Mouse (Mus musculus) myocyte (in vitro differentiated cells): ENCODE results near the gene Aldh1b1. TPM values are rescaled to one million over a fixed set of nuclear protein-coding genes. Genes with fewer than 3 reads are reported as not detected.
A peak's percentile ranks its signal among the peaks of the same experiment; 100 is the strongest.

Source experiments
- H3K27me3 ChIP-seq: one replicate; pipeline ENCODE4 v1.6.1; 2011; ENCODE audit not compliant: control insufficient read depth, insufficient read depth, insufficient read length
- H3K36me3 ChIP-seq: one replicate; pipeline ENCODE4 v1.6.1; 2011; ENCODE audit not compliant: control insufficient read depth, insufficient read depth
- H3K4me2 ChIP-seq: one replicate; pipeline ENCODE4 v1.6.1; 2011; ENCODE audit warnings: low read depth, control low read depth
- H3K4me3 ChIP-seq: one replicate; pipeline ENCODE4 v1.5.1; 2011; ENCODE audit warnings: mild to moderate bottlenecking, control low read depth, moderate library complexity
- H3K79me2 ChIP-seq: one replicate; pipeline ENCODE4 v1.6.1; 2011; ENCODE audit not compliant: control insufficient read depth, insufficient read depth
- H3ac ChIP-seq: one replicate; pipeline ENCODE4 v1.6.1; 2011; ENCODE audit not compliant: control insufficient read depth, insufficient read length
- CEBPB ChIP-seq: IDR thresholded peaks from 2 replicates; pipeline ENCODE4 v1.6.1; 2011; ENCODE audit warnings: mild to moderate bottlenecking, moderate library complexity; ENCODE audit not compliant: poor library complexity, insufficient read depth, severe bottlenecking
- E2F4 ChIP-seq: IDR thresholded peaks from one replicate; pipeline ENCODE4 v1.6.1; 2011; ENCODE audit warnings: mild to moderate bottlenecking, control low read depth, moderate library complexity; ENCODE audit not compliant: insufficient read depth
- MAX ChIP-seq: IDR thresholded peaks from one replicate; pipeline ENCODE4 v1.6.1; 2011; ENCODE audit warnings: low read depth, mild to moderate bottlenecking, control low read depth
- MYOD1 ChIP-seq, 3 experiments: IDR thresholded peaks; one replicate each; pipeline ENCODE4 v1.6.1; 2011; ENCODE audit warnings: control low read depth in 2 of 3, low read depth in 2 of 3, mild to moderate bottlenecking in 2 of 3, moderate library complexity in 1 of 3; ENCODE audit not compliant: insufficient read length in 2 of 3, control insufficient read depth in 1 of 3
- MYOG ChIP-seq, 3 experiments: IDR thresholded peaks; one replicate each; pipeline ENCODE4 v1.6.1; 2011; ENCODE audit warnings: control low read depth in 2 of 3, low read depth in 2 of 3, mild to moderate bottlenecking in 2 of 3; ENCODE audit not compliant: insufficient read length in 2 of 3, control insufficient read depth in 1 of 3, insufficient read depth in 1 of 3
- POLR2A ChIP-seq: IDR thresholded peaks from one replicate; pipeline ENCODE4 v1.6.1; 2011; ENCODE audit warnings: low read depth, mild to moderate bottlenecking, control low read depth, moderate library complexity; ENCODE audit not compliant: insufficient read length
- POLR2AphosphoS2 ChIP-seq: IDR thresholded peaks from one replicate; pipeline ENCODE4 v1.6.1; 2011; ENCODE audit warnings: low read depth, control low read depth; ENCODE audit not compliant: insufficient read length
- REST ChIP-seq: IDR thresholded peaks from one replicate; pipeline ENCODE4 v1.6.1; 2011; ENCODE audit warnings: mild to moderate bottlenecking, control low read depth, moderate library complexity; ENCODE audit not compliant: insufficient read depth, insufficient read length
- SRF ChIP-seq: IDR thresholded peaks from one replicate; pipeline ENCODE4 v1.6.1; 2011; ENCODE audit warnings: low read depth; ENCODE audit not compliant: control insufficient read depth, insufficient read length
- TCF12 ChIP-seq: IDR thresholded peaks from one replicate; pipeline ENCODE4 v1.6.1; 2011; ENCODE audit warnings: mild to moderate bottlenecking, control low read depth; ENCODE audit not compliant: poor library complexity, insufficient read depth, severe bottlenecking
- TCF3 ChIP-seq: IDR thresholded peaks from one replicate; pipeline ENCODE4 v1.6.1; 2011; ENCODE audit warnings: low read depth, control low read depth; ENCODE audit not compliant: insufficient read length
- USF1 ChIP-seq: IDR thresholded peaks from one replicate; pipeline ENCODE4 v1.6.1; 2011; ENCODE audit warnings: low read depth, mild to moderate bottlenecking, control low read depth, moderate library complexity
- polyA plus RNA-seq: library from polyadenylated mRNA; unstranded; fragments of >200 nt; fragmentation: generic; extraction: Trizol; gene quantifications from one replicate; pipeline ENCODE4 v1.2.1, GENCODE M21; 2012; ENCODE audit warnings: missing spikeins

Aldh1b1 gene
- polyA plus RNA-seq, 1 experiment, result 0.49 TPM

DNA sequence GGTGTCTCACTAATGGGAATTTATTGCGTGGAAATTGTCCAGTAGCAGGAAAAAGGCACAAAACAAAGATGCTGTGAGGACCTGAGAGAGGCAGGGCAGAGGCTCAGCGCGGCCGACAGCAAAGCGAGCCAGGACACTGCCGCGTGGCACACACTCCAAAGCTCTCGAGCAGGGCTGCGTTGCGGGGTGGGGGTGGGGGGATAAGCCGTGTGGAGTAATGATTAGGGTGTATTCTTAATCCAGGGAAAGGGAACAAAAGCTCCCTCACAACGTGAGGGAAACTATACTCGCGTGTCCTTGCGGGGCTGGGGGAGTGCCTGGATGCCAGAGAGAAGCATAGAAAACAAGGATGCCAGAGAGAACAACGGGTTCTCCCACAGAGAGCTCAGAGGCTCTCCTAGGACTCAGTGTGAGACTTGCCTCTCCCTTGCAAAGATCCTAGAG, 33.7 kb upstream of the Aldh1b1 start:
- no peak overlapping the region for H3K4me3 ChIP-seq
- peaks cover 71% of the 10 kb centered on the region for H3K27me3 ChIP-seq
- no peaks in the 10 kb centered on the region for H3K79me2 ChIP-seq
- H3K36me3 ChIP-seq, result no peaks in the 10 kb centered on the region
- TF ChIP-seq SRF (no peak), REST (no peak), POLR2A (no peak)
- H3ac ChIP-seq, result no peak overlapping the region
- no peak overlapping the region for H3K4me2 ChIP-seq

GRCm38 (mm10) chr4:45765565-45766201, 33.1 kb upstream of the Aldh1b1 start:
- H3K27me3 ChIP-seq, result peaks cover 73% of the 10 kb centered on the region
- no peak overlapping the region for H3K4me3 ChIP-seq
- H3K4me2 ChIP-seq, result no peak overlapping the region
- TF ChIP-seq MYOG (IDR thresholded peaks at IDR 0.05; ENCODE audit: control insufficient read depth in 1 of 3, insufficient read depth in 1 of 3, insufficient read length in 2 of 3, low read depth in 2 of 3) (no peak), POLR2AphosphoS2 (no peak), SRF (no peak), POLR2A (no peak), E2F4 (no peak), CEBPB (no peak)
- no peaks in the 10 kb centered on the region for H3K79me2 ChIP-seq
- no peaks in the 10 kb centered on the region for H3K36me3 ChIP-seq
- no peak overlapping the region for H3ac ChIP-seq

DNA sequence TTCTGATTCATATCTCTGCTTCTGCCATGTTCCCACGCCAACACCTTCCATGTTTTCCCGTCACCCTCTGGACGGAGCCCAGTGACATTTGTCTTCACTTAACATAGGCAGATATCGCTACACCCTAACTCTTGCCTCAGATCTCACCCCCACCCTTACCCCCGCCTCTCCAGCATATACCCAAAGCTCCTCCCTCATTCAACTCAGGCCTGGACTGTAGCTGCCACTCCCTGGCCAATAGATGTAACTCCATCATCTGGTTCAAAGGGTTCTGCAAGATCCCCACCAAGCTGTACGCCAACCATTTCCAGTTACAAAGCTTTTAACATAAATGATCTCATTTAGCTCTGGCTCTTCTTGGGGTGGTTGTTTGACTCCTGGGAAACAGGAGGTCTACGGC, 32.0 kb upstream of the Aldh1b1 start:
- Histone ChIP-seq H3K27me3 (peaks cover 81% of the 10 kb centered on the region), H3K4me2 (no peak overlapping the region)

DNA sequence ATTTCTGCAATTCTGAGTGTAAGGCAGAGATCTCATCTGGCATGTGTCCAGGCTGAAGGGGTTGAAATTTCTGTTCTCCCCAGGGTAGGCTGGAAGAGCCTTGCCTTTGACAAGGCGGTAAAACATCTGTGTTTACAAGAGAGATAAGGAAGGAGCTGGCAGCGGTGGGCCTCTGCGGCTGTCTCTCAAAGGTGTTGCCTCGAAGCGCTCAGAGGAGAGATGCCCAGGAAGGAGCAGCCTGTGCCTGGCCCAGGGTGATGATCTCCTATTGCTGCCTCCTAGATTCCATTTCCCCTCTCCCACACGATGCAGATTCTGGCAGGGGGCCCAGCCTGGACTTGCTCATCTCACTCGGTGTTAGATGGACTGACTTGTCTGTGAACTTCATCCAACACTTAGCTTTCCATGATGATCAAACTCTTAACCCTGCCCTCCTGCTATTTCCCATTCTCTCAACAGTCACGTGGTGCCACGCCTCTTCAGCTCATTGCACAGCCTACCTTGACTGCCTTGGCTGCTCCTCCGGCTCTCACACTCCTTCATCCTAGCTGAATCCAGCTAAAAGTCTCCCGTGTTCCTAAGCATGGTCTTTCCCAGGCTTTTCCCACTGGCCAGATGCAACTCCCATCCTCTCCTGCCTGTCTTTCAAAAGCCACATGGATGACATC, 30.8 kb upstream of the Aldh1b1 start:
- Histone ChIP-seq H3K79me2 (no peaks in the 10 kb centered on the region), H3K27me3 (peaks cover 87% of the 10 kb centered on the region), H3K4me2 (no peak overlapping the region), H3ac (no peak overlapping the region), H3K4me3 (no peak overlapping the region), H3K36me3 (no peaks in the 10 kb centered on the region)
- TF ChIP-seq MYOG (IDR thresholded peaks at IDR 0.05; ENCODE audit: control insufficient read depth in 1 of 3, insufficient read depth in 1 of 3, insufficient read length in 2 of 3, low read depth in 2 of 3) (no peak), USF1 (peak; percentile 32), POLR2AphosphoS2 (no peak)

More for the DNA sequence above, 32.0 kb upstream of the Aldh1b1 start:
- TF ChIP-seq REST (no peak), MYOG (IDR thresholded peaks at IDR 0.05; ENCODE audit: control insufficient read depth in 1 of 3, insufficient read depth in 1 of 3, insufficient read length in 2 of 3, low read depth in 2 of 3) (no peak), CEBPB (no peak), TCF12 (no peak), POLR2A (no peak), E2F4 (no peak), MAX (no peak), SRF (no peak), TCF3 (no peak), USF1 (no peak), POLR2AphosphoS2 (no peak), MYOD1 (IDR thresholded peaks at IDR 0.05; ENCODE audit: control insufficient read depth in 1 of 3, insufficient read length in 2 of 3, low read depth in 2 of 3) (no peak)
- no peaks in the 10 kb centered on the region for H3K36me3 ChIP-seq
- H3K4me3 ChIP-seq, result no peak overlapping the region
- no peak overlapping the region for H3ac ChIP-seq
- no peaks in the 10 kb centered on the region for H3K79me2 ChIP-seq

GRCm38 (mm10) chr4:45769141-45769540, 29.7 kb upstream of the Aldh1b1 start:
- Histone ChIP-seq H3K36me3 (no peaks in the 10 kb centered on the region), H3K4me2 (no peak overlapping the region), H3K79me2 (no peaks in the 10 kb centered on the region), H3ac (no peak overlapping the region), H3K4me3 (no peak overlapping the region), H3K27me3 (peaks cover 76% of the 10 kb centered on the region)
- TF ChIP-seq USF1 (no peak), MYOG (IDR thresholded peaks at IDR 0.05; ENCODE audit: control insufficient read depth in 1 of 3, insufficient read depth in 1 of 3, insufficient read length in 2 of 3, low read depth in 2 of 3) (no peak), POLR2AphosphoS2 (no peak), POLR2A (no peak), E2F4 (no peak), CEBPB (no peak), MYOD1 (IDR thresholded peaks at IDR 0.05; ENCODE audit: control insufficient read depth in 1 of 3, insufficient read length in 2 of 3, low read depth in 2 of 3) (no peak), TCF12 (no peak), REST (no peak), TCF3 (no peak), SRF (no peak), MAX (no peak)
